Mouse (Mus musculus): ENCODE measurements around the gene Incenp. TPM values are rescaled to one million over a fixed set of nuclear protein-coding genes. Genes with fewer than 3 reads are reported as not detected.
"Not testable (repeated sequence)": the region's sequence is repeated elsewhere in the genome, so short reads cannot be mapped to it uniquely, and the experiment has no call there.

Incenp gene
- total and polyA plus RNA-seq, 3 experiments: 91.0 to 216 TPM; not detected in 1

DNA sequence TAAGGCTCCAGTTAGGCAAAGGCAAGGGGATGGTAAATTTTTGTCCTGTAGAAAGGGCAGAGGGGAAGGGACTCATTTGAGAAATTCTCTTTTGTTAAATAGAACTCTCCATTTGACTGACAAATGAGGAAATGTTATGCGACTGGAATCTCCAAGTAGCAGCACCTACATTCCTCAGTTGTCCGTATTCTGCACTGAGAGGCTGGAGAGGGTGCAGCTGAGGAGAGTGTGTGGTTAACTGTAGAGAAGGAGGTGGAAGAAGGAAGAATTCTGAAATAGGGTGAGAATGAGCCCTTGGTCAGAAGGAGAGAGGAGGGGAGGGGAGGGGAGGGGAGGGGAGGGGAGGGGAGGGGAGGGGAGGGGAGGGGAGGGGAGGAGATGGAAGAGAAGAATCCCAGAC is 34.6 kb upstream of the Incenp start:
- no peaks in the 10 kb centered on the region for H3K79me2 ChIP-seq (ENCODE audit: control insufficient read depth, insufficient read depth, low read length, poor library complexity)
- no peak overlapping the region for H3K9ac ChIP-seq (ENCODE audit: control insufficient read depth, low read depth, low read length, poor library complexity, severe bottlenecking)
- H3K4me3 ChIP-seq (ENCODE audit: control insufficient read depth in 1 of 2, insufficient read depth in 1 of 2, low read depth in 2 of 2, low read length in 2 of 2): no peak overlapping the region
- no peak for DNase-seq (ENCODE audit: low read depth, low spot score)
- peaks cover 0 to 16% of the 10 kb centered on the region in 2 experiments; a peak in 2 of 4 replicates for H3K36me3 ChIP-seq (ENCODE audit: control insufficient read depth in 1 of 2, insufficient read depth in 2 of 2, low read length in 2 of 2)
- no peaks in the 10 kb centered on the region for H3K9me3 ChIP-seq (replicated peaks; ENCODE audit: insufficient read depth, low read length)
- TF ChIP-seq RCOR1 (IDR thresholded peaks at IDR 0.05; ENCODE audit: low read depth, low read length) (no peak), HCFC1 (IDR thresholded peaks at IDR 0.05; ENCODE audit: low read depth, low read length) (no peak)
- no peaks in the 10 kb centered on the region for H3K27me3 ChIP-seq (ENCODE audit: control insufficient read depth in 1 of 2, insufficient read depth in 2 of 2, low read length in 2 of 2)
- H3K27ac ChIP-seq (ENCODE audit: control insufficient read depth, low read depth, low read length): no peak overlapping the region
- H3K4me1 ChIP-seq (ENCODE audit: control insufficient read depth in 1 of 2, insufficient read depth in 2 of 2, low read length in 2 of 2): peaks cover 7 to 27% of the 10 kb centered on the region in 2 experiments

DNA sequence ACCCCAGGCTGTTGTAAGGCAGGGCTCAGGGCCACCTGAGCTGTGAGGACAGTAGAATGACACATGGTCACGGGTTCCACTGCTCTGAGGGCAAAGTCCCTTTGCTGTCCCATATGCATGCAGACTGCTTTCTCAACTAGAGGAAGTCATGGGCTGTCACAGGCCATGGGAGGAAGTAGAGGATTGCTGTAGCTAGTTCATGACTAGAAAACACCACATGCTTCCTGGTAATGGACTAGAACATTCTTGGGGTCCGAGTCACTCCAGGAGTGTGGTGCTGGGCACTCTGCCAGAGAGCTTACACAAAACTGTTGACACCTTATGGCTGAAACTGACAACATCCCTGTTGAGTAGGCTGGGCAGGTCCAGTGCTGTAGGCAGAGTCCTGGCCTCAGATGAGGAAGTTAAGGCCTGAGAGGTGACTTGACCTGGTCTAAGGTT is 31.8 kb upstream of the Incenp start:
- DNase-seq (ENCODE audit: low read depth, low spot score); H3K9ac ChIP-seq (ENCODE audit: control insufficient read depth, low read depth, low read length, poor library complexity, severe bottlenecking); H3K79me2 ChIP-seq (ENCODE audit: control insufficient read depth, insufficient read depth, low read length, poor library complexity); H3K4me1 ChIP-seq (ENCODE audit: control insufficient read depth in 1 of 2, insufficient read depth in 2 of 2, low read length in 2 of 2); H3K36me3 ChIP-seq (ENCODE audit: control insufficient read depth in 1 of 2, insufficient read depth in 2 of 2, low read length in 2 of 2); H3K4me3 ChIP-seq (ENCODE audit: control insufficient read depth in 1 of 2, insufficient read depth in 1 of 2, low read depth in 2 of 2, low read length in 2 of 2); H3K9me3 ChIP-seq (replicated peaks; ENCODE audit: insufficient read depth, low read length); H3K27me3 ChIP-seq (ENCODE audit: control insufficient read depth in 1 of 2, insufficient read depth in 2 of 2, low read length in 2 of 2); H3K27ac ChIP-seq (ENCODE audit: control insufficient read depth, low read depth, low read length): not testable (repeated sequence)

DNA sequence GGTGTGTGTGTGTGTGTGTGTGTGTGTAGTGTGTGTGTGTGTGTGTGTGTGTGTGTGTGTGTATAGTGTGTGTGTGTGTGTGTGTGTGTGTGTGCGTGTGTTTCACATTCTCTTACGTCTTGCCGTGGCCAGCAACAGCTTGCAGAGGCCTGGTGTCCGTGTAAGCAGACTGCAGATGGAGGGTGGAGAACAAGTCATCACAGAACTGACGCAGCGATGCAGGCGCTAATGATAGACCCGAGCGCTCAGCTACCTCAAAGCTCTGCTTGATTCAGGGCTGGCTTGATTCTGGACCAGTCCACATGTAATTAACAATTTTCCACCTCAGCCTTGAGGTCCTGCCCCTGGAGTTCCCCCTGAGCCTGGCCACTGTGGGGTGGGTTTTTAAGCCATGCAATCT is 28.7 kb upstream of the Incenp start:
- H3K36me3 ChIP-seq (ENCODE audit: control insufficient read depth in 1 of 2, insufficient read depth in 2 of 2, low read length in 2 of 2): peaks cover 0 to 9% of the 10 kb centered on the region in 2 experiments; a peak in 2 of 4 replicates
- no peak overlapping the region for H3K4me3 ChIP-seq (ENCODE audit: control insufficient read depth in 1 of 2, insufficient read depth in 1 of 2, low read depth in 2 of 2, low read length in 2 of 2)
- peaks cover 4 to 13% of the 10 kb centered on the region in 2 experiments for H3K4me1 ChIP-seq (ENCODE audit: control insufficient read depth in 1 of 2, insufficient read depth in 2 of 2, low read length in 2 of 2)
- H3K9ac ChIP-seq (ENCODE audit: control insufficient read depth, low read depth, low read length, poor library complexity, severe bottlenecking): no peak overlapping the region
- no peak overlapping the region for H3K27ac ChIP-seq (ENCODE audit: control insufficient read depth, low read depth, low read length)
- H3K27me3 ChIP-seq (ENCODE audit: control insufficient read depth in 1 of 2, insufficient read depth in 2 of 2, low read length in 2 of 2): peaks cover 0 to 3% of the 10 kb centered on the region in 2 experiments; a peak in 2 of 4 replicates
- no peaks in the 10 kb centered on the region for H3K9me3 ChIP-seq (replicated peaks; ENCODE audit: insufficient read depth, low read length)
- DNase-seq (ENCODE audit: low read depth, low spot score): no peak
- H3K79me2 ChIP-seq (ENCODE audit: control insufficient read depth, insufficient read depth, low read length, poor library complexity): no peaks in the 10 kb centered on the region
- TF ChIP-seq ZC3H11A (IDR thresholded peaks at IDR 0.05; ENCODE audit: low read depth, low read length) (no peak), KAT2A (conservative IDR thresholded peaks at IDR 0.05; ENCODE audit: low read depth, low read length) (no peak), POLR2AphosphoS2 (IDR thresholded peaks at IDR 0.05; ENCODE audit: low read length) (no peak)

DNA sequence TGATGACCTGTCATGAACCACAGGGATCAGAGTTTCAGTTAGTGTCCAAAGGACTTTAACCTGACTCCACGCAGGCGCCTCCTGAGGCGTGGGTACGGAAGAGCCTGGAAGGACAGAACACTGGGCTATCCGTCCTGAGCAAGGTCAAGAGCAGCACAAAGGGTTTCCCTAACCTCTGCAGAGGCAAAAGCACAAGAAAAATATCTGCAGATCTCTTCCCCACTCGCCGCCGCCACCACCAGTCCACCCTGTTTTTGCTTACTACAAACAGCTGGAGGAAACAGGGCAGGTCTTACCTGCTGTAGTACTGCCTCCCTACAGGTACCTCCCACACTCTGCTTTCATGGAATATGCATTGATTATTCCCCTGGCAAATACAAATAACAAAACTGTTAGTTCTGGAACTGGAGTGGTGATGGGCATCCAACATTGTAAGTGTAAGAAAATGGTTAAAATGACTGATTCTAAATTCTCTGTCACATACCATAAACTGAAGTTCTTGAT is 25.5 kb upstream of the Incenp start:
- TF ChIP-seq CHD2 (IDR thresholded peaks at IDR 0.05; ENCODE audit: low read length) (no peak), EP300 (IDR thresholded peaks at IDR 0.05; ENCODE audit: low read depth in 1 of 2, low read length in 2 of 2) (no peak), TAL1 (IDR thresholded peaks at IDR 0.05; ENCODE audit: low read length) (no peak), USF1 (IDR thresholded peaks at IDR 0.05; ENCODE audit: low read depth, low read length) (no peak), RAD21 (IDR thresholded peaks at IDR 0.05; ENCODE audit: low read depth, low read length) (no peak), GABPA (IDR thresholded peaks at IDR 0.05; ENCODE audit: low read depth, low read length) (no peak), POLR2AphosphoS5 (IDR thresholded peaks at IDR 0.05; ENCODE audit: borderline replicate concordance, low read depth, low read length) (no peak), BHLHE40 (IDR thresholded peaks at IDR 0.05; ENCODE audit: borderline replicate concordance, low read depth, low read length) (no peak), ELF1 (IDR thresholded peaks at IDR 0.05; ENCODE audit: low read depth, low read length) (no peak), NELFE (IDR thresholded peaks at IDR 0.05; ENCODE audit: low read depth, low read length) (no peak), USF2 (IDR thresholded peaks at IDR 0.05; ENCODE audit: borderline replicate concordance in 1 of 2, insufficient read depth in 1 of 2, low read depth in 1 of 2, low read length in 2 of 2) (no peak), CTCF (IDR thresholded peaks at IDR 0.05 in 2 of 3, conservative IDR thresholded peaks at IDR 0.05 in 1 of 3; ENCODE audit: control insufficient read depth in 1 of 3, insufficient read depth in 1 of 3, low read depth in 2 of 3, low read length in 3 of 3, poor library complexity in 1 of 3, severe bottlenecking in 1 of 3) (no peak), ETS1 (IDR thresholded peaks at IDR 0.05; ENCODE audit: low read depth, low read length) (no peak)
- Histone ChIP-seq H3K4me3 (ENCODE audit: control insufficient read depth in 1 of 2, insufficient read depth in 1 of 2, low read depth in 2 of 2, low read length in 2 of 2) (no peak overlapping the region), H3K36me3 (ENCODE audit: control insufficient read depth in 1 of 2, insufficient read depth in 2 of 2, low read length in 2 of 2) (peaks cover 0 to 15% of the 10 kb centered on the region in 2 experiments; a peak in 2 of 4 replicates), H3K27ac (ENCODE audit: control insufficient read depth, low read depth, low read length) (no peak overlapping the region), H3K4me1 (ENCODE audit: control insufficient read depth in 1 of 2, insufficient read depth in 2 of 2, low read length in 2 of 2) (peaks cover 5 to 6% of the 10 kb centered on the region in 2 experiments; a peak in 3 of 4 replicates), H3K9me3 (replicated peaks; ENCODE audit: insufficient read depth, low read length) (no peaks in the 10 kb centered on the region), H3K79me2 (ENCODE audit: control insufficient read depth, insufficient read depth, low read length, poor library complexity) (no peaks in the 10 kb centered on the region), H3K9ac (ENCODE audit: control insufficient read depth, low read depth, low read length, poor library complexity, severe bottlenecking) (no peak overlapping the region), H3K27me3 (ENCODE audit: control insufficient read depth in 1 of 2, insufficient read depth in 2 of 2, low read length in 2 of 2) (peaks cover 0 to 3% of the 10 kb centered on the region in 2 experiments; a peak in 2 of 4 replicates)
- no peak for DNase-seq (ENCODE audit: low read depth, low spot score)
